Mouse (Mus musculus): ENCODE measurements around the gene Eif4g3. TPM values are rescaled to one million over a fixed set of nuclear protein-coding genes. Genes with fewer than 3 reads are reported as not detected.

Eif4g3 gene
- total and polyA plus RNA-seq, 3 experiments = 22.8 to 63.7 TPM; not detected in 1

DNA sequence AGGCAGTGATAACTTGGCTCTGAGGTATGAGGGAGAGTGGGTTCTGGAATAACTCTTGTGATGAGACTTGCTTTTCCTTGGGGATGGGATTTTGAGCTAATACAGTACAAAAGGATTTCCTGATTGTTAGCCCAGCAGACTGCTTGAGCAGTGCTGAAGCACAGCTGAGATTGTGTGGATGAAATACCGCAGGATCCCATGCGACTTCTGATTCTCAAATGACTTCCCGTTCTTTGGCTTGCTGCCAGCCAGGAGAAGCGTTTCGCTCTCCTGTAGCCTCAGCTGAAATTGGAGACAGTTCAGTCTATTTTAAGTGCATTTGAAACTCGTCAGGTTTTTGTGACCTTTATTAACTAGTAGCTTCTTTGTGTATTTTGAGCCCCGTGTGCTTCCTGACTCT is 7.9 kb downstream of the Eif4g3 start:
- DNase-seq (ENCODE audit: low read depth, low spot score) = no peak
- H3K4me1 ChIP-seq (ENCODE audit: control insufficient read depth in 1 of 2, insufficient read depth in 2 of 2, low read length in 2 of 2) = peaks cover 0 to 2% of the 10 kb centered on the region in 2 experiments; a peak in 3 of 4 replicates
- H3K9ac ChIP-seq (ENCODE audit: control insufficient read depth, low read depth, low read length, poor library complexity, severe bottlenecking) = no peak overlapping the region
- H3K4me3 ChIP-seq (ENCODE audit: control insufficient read depth in 1 of 2, insufficient read depth in 1 of 2, low read depth in 2 of 2, low read length in 2 of 2) = no peak overlapping the region
- no peak overlapping the region for H3K27ac ChIP-seq (ENCODE audit: control insufficient read depth, low read depth, low read length)
- peaks cover 57% of the 10 kb centered on the region for H3K79me2 ChIP-seq (ENCODE audit: control insufficient read depth, insufficient read depth, low read length, poor library complexity)
- no peak for TF ChIP-seq POLR2AphosphoS2 (IDR thresholded peaks at IDR 0.05; ENCODE audit: low read length)
- TF ChIP-seq POLR2A (IDR thresholded peaks at IDR 0.05; ENCODE audit: control insufficient read depth in 1 of 2, insufficient read depth in 1 of 2, low read depth in 1 of 2, low read length in 2 of 2, poor library complexity in 1 of 2) = no peak
- TF ChIP-seq CTCF (IDR thresholded peaks at IDR 0.05 in 2 of 3, conservative IDR thresholded peaks at IDR 0.05 in 1 of 3; ENCODE audit: control insufficient read depth in 1 of 3, insufficient read depth in 1 of 3, low read depth in 2 of 3, low read length in 3 of 3, poor library complexity in 1 of 3, severe bottlenecking in 1 of 3) = no peak
- no peak for TF ChIP-seq CHD2 (IDR thresholded peaks at IDR 0.05; ENCODE audit: low read length)
- TF ChIP-seq ZMIZ1 (IDR thresholded peaks at IDR 0.05; ENCODE audit: low read depth, low read length) = no peak
- TF ChIP-seq GABPA (IDR thresholded peaks at IDR 0.05; ENCODE audit: low read depth, low read length) = no peak
- TF ChIP-seq EP300 (IDR thresholded peaks at IDR 0.05; ENCODE audit: low read depth in 1 of 2, low read length in 2 of 2) = no peak
- TF ChIP-seq RAD21 (IDR thresholded peaks at IDR 0.05; ENCODE audit: low read depth, low read length) = no peak
- TF ChIP-seq E2F4 (IDR thresholded peaks at IDR 0.05; ENCODE audit: borderline replicate concordance, low read depth, low read length) = no peak
- no peak for TF ChIP-seq ETS1 (IDR thresholded peaks at IDR 0.05; ENCODE audit: low read depth, low read length)
- no peak for TF ChIP-seq MAX (IDR thresholded peaks at IDR 0.05; ENCODE audit: low read length)
- no peak for TF ChIP-seq USF1 (IDR thresholded peaks at IDR 0.05; ENCODE audit: low read depth, low read length)
- TF ChIP-seq NRF1 (IDR thresholded peaks at IDR 0.05; ENCODE audit: insufficient read depth, low read depth, low read length, poor library complexity, severe bottlenecking) = no peak
- no peak for TF ChIP-seq MAFK (IDR thresholded peaks at IDR 0.05; ENCODE audit: borderline replicate concordance, low read depth, low read length)
- no peak for TF ChIP-seq ELF1 (IDR thresholded peaks at IDR 0.05; ENCODE audit: low read depth, low read length)
- no peak for TF ChIP-seq SMC3 (IDR thresholded peaks at IDR 0.05; ENCODE audit: low read depth, low read length)
- TF ChIP-seq MEF2A (IDR thresholded peaks at IDR 0.05; ENCODE audit: extremely low read depth, insufficient replicate concordance, low read depth, low read length, poor library complexity, severe bottlenecking) = no peak
- TF ChIP-seq CHD1 (IDR thresholded peaks at IDR 0.05; ENCODE audit: low read depth, low read length) = no peak
- no peak for TF ChIP-seq GATA1 (IDR thresholded peaks at IDR 0.05; ENCODE audit: low read depth, low read length)
- no peaks in the 10 kb centered on the region for H3K27me3 ChIP-seq (ENCODE audit: control insufficient read depth in 1 of 2, insufficient read depth in 2 of 2, low read length in 2 of 2)
- peaks cover 12 to 23% of the 10 kb centered on the region in 2 experiments for H3K36me3 ChIP-seq (ENCODE audit: control insufficient read depth in 1 of 2, insufficient read depth in 2 of 2, low read length in 2 of 2)
- no peaks in the 10 kb centered on the region for H3K9me3 ChIP-seq (replicated peaks; ENCODE audit: insufficient read depth, low read length)

DNA sequence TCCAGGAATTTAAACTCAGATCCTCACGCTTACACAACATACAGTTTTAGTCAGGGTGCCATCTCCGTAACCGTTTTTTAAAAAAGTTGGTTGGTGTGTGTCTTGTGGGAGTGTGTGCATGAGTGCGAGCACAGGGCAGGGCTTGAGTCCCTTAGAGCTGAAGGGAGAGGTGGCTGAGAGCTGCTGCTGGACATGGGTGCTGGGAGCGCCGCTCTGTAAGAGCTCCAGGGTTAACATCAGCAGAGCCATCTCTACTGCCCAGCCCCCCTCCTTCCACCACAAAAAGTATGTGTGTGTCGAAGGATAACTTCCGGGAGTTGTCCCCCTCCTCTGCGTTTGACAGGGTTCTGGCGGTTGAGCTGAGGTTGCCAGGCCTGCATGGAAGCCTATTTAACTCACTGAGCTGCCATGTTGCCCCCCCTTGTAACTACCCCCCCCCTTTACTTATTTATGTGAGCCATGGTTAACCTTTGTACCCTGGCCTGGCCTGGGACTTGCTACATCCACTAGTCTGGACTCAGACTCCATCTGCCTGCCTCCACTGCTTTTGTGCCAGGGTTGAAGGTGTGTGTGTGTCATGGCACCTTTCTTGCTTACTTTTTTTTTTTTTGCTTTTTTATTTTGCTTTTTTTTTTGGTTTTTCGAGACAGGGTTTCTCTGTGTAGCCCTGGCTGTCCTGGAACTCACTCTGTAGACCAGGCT is 11.2 kb downstream of the Eif4g3 start:
- Histone ChIP-seq H3K9ac (ENCODE audit: control insufficient read depth, low read depth, low read length, poor library complexity, severe bottlenecking) (no peak overlapping the region), H3K27me3 (ENCODE audit: control insufficient read depth in 1 of 2, insufficient read depth in 2 of 2, low read length in 2 of 2) (no peaks in the 10 kb centered on the region), H3K9me3 (replicated peaks; ENCODE audit: insufficient read depth, low read length) (no peaks in the 10 kb centered on the region), H3K4me3 (ENCODE audit: control insufficient read depth in 1 of 2, insufficient read depth in 1 of 2, low read depth in 2 of 2, low read length in 2 of 2) (no peak overlapping the region), H3K4me1 (ENCODE audit: control insufficient read depth in 1 of 2, insufficient read depth in 2 of 2, low read length in 2 of 2) (no peaks in the 10 kb centered on the region), H3K79me2 (ENCODE audit: control insufficient read depth, insufficient read depth, low read length, poor library complexity) (peaks cover 36% of the 10 kb centered on the region; the same call in 1 of the 2 replicates), H3K36me3 (ENCODE audit: control insufficient read depth in 1 of 2, insufficient read depth in 2 of 2, low read length in 2 of 2) (peaks cover 2 to 17% of the 10 kb centered on the region in 2 experiments; a peak in 3 of 4 replicates), H3K27ac (ENCODE audit: control insufficient read depth, low read depth, low read length) (no peak overlapping the region)
- no peak for TF ChIP-seq UBTF (IDR thresholded peaks at IDR 0.05; ENCODE audit: borderline replicate concordance, insufficient read depth, low read depth, low read length)
- no peak for TF ChIP-seq SIN3A (IDR thresholded peaks at IDR 0.05; ENCODE audit: low read length)
- no peak for TF ChIP-seq ETS1 (IDR thresholded peaks at IDR 0.05; ENCODE audit: low read depth, low read length)
- no peak for TF ChIP-seq POLR2A (IDR thresholded peaks at IDR 0.05; ENCODE audit: control insufficient read depth in 1 of 2, insufficient read depth in 1 of 2, low read depth in 1 of 2, low read length in 2 of 2, poor library complexity in 1 of 2)
- TF ChIP-seq USF1 (IDR thresholded peaks at IDR 0.05; ENCODE audit: low read depth, low read length) = no peak
- no peak for DNase-seq (ENCODE audit: low read depth, low spot score)
